Mouse (Mus musculus) CH12.LX (cell line): ENCODE measurements around the gene Shpk.

Experiments
- CTCF ChIP-seq, 2 experiments: IDR thresholded peaks in 1 of 2; conservative IDR thresholded peaks in 1 of 2; 2 replicates each; pipeline ENCODE4 v1.5.1; 2011 to 2012; ENCODE audit warnings: low read depth in 2 of 2, low read length in 2 of 2, improper control_type of control experiment in 1 of 2, inconsistent platforms in 1 of 2, mild to moderate bottlenecking in 1 of 2, moderate library complexity in 1 of 2
- ETS1 ChIP-seq: conservative IDR thresholded peaks from 2 replicates; pipeline ENCODE4 v1.6.1; 2012; ENCODE audit warnings: low read depth, mild to moderate bottlenecking, inconsistent platforms, low read length, improper control_type of control experiment, moderate library complexity
- MAZ ChIP-seq: IDR thresholded peaks from 2 replicates; pipeline ENCODE4 v1.6.1; 2012; ENCODE audit warnings: low read depth, mild to moderate bottlenecking, inconsistent platforms, low read length, improper control_type of control experiment, moderate library complexity
- MYC ChIP-seq: IDR thresholded peaks from 2 replicates; pipeline ENCODE4 v1.6.1; 2011; ENCODE audit warnings: low read depth, mild to moderate bottlenecking, improper control_type of control experiment, low read length
- NRF1 ChIP-seq: IDR thresholded peaks from 2 replicates; pipeline ENCODE4 v1.6.1; 2014; ENCODE audit warnings: low read depth, mild to moderate bottlenecking, inconsistent platforms, low read length, improper control_type of control experiment, moderate library complexity
- RAD21 ChIP-seq: IDR thresholded peaks from 2 replicates; pipeline ENCODE4 v1.6.1; 2011; ENCODE audit warnings: low read depth, mild to moderate bottlenecking, low read length, improper control_type of control experiment, moderate library complexity
- USF1 ChIP-seq: IDR thresholded peaks from 2 replicates; pipeline ENCODE4 v1.6.1; 2014; ENCODE audit warnings: low read depth, mild to moderate bottlenecking, inconsistent platforms, low read length, improper control_type of control experiment

DNA sequence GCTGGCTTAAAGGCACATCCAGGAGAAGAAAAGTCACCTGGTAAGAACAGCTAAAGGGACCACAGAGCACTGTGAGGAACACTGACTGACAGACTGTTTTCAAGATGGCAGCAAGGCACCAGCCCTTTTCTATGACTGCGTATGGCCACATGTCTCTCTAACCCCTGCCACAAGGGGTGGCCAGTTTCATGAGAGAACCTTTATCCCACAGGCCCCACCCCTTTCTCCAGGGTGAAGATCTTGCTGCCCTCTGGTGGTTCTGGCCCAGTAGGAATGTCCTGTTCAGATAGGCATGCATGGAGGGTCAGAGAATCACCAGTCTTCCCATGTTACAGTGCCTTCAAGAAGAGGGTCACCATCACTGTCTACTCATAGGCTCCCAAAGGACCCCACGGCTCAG is 24.7 kb downstream of the Shpk start:
- TF ChIP-seq CTCF (conservative IDR thresholded peaks at IDR 0.05 in 1 of 2, IDR thresholded peaks at IDR 0.05 in 1 of 2; ENCODE audit: low read depth in 2 of 2, low read length in 2 of 2): peak in 1 of 2 experiments; percentile 87; a peak in 2 of 4 replicates
- no peak for TF ChIP-seq MAZ
- peak; percentile 75 for TF ChIP-seq MYC
- no peak for TF ChIP-seq ETS1
- TF ChIP-seq RAD21: peak; percentile 49
- TF ChIP-seq NRF1: 0 out of 2 replicates have a peak, but pooled peaks have one; percentile 9
- TF ChIP-seq USF1: no peak
